Mouse (Mus musculus) embryonic fibroblast, embryonic 13.5 days (primary cell): ENCODE measurements around the gene Ccdc182.

ENCODE experiments used
- CTCF ChIP-seq: IDR thresholded peaks from 2 replicates; pipeline ENCODE4 v1.5.1; 2011; ENCODE audit warnings: mild to moderate bottlenecking, control low read depth, low read length, moderate library complexity, borderline replicate concordance; ENCODE audit not compliant: insufficient read depth
- POLR2A ChIP-seq: IDR thresholded peaks from 2 replicates; pipeline ENCODE4 v1.6.1; 2011; ENCODE audit warnings: low read depth, mild to moderate bottlenecking, control low read depth, low read length, moderate library complexity

- TF ChIP-seq CTCF (no peak), POLR2A (no peak)
Measured at GRCm38 (mm10) chr11:88281428-88282119, 12.3 kb upstream of the Ccdc182 start.
